Mouse (Mus musculus) embryonic fibroblast, embryonic 13.5 days (primary cell): ENCODE measurements at regions not wholly inside any gene's neighbourhood (a gene's known extent, or its start where the extent isn't known, plus 50 kb on each side); places are given as distances from the start of the nearest gene placed in this dataset.

Experiments
- H3K27ac ChIP-seq: 2 replicates; pipeline ENCODE4 v1.5.1; 2012; ENCODE audit warnings: low read length, control low read depth, inconsistent platforms; ENCODE audit not compliant: insufficient read depth
- H3K4me1 ChIP-seq: 2 replicates; pipeline ENCODE4 v1.6.1; 2011; ENCODE audit warnings: low read length; ENCODE audit not compliant: control insufficient read depth, insufficient read depth
- H3K4me3 ChIP-seq: 2 replicates; pipeline ENCODE4 v1.5.1; 2011; ENCODE audit warnings: mild to moderate bottlenecking, control low read depth, low read length; ENCODE audit not compliant: insufficient read depth
- CTCF ChIP-seq: IDR thresholded peaks from 2 replicates; pipeline ENCODE4 v1.5.1; 2011; ENCODE audit warnings: mild to moderate bottlenecking, control low read depth, low read length, moderate library complexity, borderline replicate concordance; ENCODE audit not compliant: insufficient read depth
- POLR2A ChIP-seq: IDR thresholded peaks from 2 replicates; pipeline ENCODE4 v1.6.1; 2011; ENCODE audit warnings: low read depth, mild to moderate bottlenecking, control low read depth, low read length, moderate library complexity

DNA sequence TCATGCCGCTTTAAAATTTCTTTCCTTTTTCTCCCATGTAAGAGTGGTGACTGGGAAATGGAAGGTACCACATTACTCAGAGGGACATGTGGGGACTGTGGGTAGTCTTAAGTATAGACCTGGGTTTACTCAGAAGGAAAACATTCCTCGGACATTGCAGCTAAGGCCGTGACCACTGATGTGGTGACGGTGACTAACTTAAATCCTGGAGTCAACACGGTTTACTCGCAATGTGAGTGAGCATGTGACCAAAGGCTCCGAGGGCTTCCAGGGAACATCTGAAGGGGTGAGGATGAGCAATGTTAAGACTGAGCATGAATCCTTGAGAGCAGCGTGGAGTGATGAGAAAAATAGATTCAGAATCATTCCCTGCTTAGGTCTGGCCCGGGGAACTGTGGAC is 133.1 kb upstream of the Adamts5 start:
- H3K4me3 ChIP-seq = no peak overlapping the region
- H3K4me1 ChIP-seq = no peaks in the 10 kb centered on the region
- no peak overlapping the region; the same call in 1 of the 2 replicates for H3K27ac ChIP-seq
- TF ChIP-seq POLR2A (no peak), CTCF (no peak)

GRCm38 (mm10) chr16:86027700-86028099 is 126.1 kb upstream of the Adamts5 start:
- no peak for TF ChIP-seq POLR2A
- no peak for TF ChIP-seq CTCF
- Histone ChIP-seq H3K4me3 (no peak overlapping the region), H3K27ac (no peak overlapping the region), H3K4me1 (no peaks in the 10 kb centered on the region)

GRCm38 (mm10) chr16:86015336-86015735 is 113.7 kb upstream of the Adamts5 start:
- TF ChIP-seq POLR2A (no peak), CTCF (no peak)
- Histone ChIP-seq H3K4me3 (no peak overlapping the region), H3K27ac (no peak overlapping the region), H3K4me1 (no peaks in the 10 kb centered on the region)

- no peak for TF ChIP-seq POLR2A
- Histone ChIP-seq H3K4me1 (no peaks in the 10 kb centered on the region), H3K27ac (no peak overlapping the region), H3K4me3 (no peak overlapping the region)
These were observed 109.4 kb upstream of the Adamts5 start for GRCm38 (mm10) chr16:86011051-86011450.

GRCm38 (mm10) chr16:86009638-86010329 is 108.2 kb upstream of the Adamts5 start:
- TF ChIP-seq POLR2A (no peak), CTCF (no peak)
- no peak overlapping the region for H3K27ac ChIP-seq
- H3K4me1 ChIP-seq = no peaks in the 10 kb centered on the region
- no peak overlapping the region for H3K4me3 ChIP-seq

DNA sequence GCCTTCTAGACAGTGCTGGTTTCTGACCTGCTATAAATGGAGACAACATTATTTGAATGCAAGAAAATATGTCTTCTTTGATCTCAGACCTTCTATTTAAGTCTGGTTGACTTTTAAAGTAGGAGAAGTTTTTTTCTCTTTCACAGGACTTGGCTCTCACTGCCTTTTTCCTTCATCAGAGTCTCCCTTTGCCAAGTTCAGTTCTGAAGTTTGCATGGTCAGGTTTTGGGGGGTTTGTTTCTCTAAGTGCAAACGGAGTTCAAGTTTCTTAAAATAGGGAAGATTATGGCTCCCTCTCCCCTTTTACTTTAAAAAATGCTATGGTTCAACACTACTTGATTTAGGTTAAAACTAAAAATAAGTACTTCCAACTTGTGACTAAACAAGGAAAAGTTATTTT is 106.2 kb upstream of the Adamts5 start:
- Histone ChIP-seq H3K4me3 (no peak overlapping the region), H3K27ac (no peak overlapping the region), H3K4me1 (no peaks in the 10 kb centered on the region)
- TF ChIP-seq POLR2A (no peak), CTCF (no peak)

DNA sequence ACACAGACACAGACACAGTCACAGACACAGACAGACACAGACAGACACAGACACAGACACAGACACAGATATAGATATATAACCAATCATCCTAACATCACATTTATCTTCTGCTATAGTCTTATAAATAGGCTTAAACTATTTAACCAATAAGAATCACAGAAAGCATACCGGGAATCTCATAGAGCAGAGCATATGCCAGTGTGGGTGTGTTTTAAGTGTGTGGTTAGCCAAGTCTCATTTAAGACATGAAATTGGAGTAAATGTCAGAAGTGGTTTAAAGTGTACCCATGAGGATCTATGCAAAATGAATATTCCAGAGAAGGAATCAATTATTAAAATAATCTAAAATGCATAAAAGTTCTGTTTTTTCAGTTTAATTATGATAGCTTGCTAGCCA is 99.2 kb upstream of the Adamts5 start:
- TF ChIP-seq CTCF (no peak), POLR2A (no peak)
- peak overlapping the region; percentile 80; the same call in 1 of the 2 replicates for H3K27ac ChIP-seq
- H3K4me3 ChIP-seq = no peak overlapping the region
- H3K4me1 ChIP-seq = no peaks in the 10 kb centered on the region

DNA sequence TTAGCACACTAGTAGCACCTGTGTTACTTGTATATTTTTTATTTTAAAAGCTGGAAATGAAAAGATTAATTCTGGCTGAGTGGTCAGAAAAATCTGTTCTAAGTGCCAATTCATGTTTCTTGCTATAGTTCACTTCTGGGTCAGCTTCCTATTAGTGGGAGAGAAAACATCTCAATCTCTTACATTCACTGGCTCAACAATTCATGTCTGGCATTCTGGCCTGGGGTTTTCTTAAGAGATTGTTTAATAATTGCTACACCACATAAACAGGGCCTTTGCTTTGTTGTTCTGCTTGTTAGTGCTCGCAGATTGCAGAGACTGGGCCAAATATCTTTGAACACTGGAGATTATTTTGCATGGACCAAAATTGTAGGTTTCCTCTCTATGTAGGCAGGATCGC is 84.2 kb upstream of the Adamts5 start:
- no peak overlapping the region for H3K4me3 ChIP-seq
- H3K4me1 ChIP-seq = no peaks in the 10 kb centered on the region
- H3K27ac ChIP-seq = no peak overlapping the region
- TF ChIP-seq POLR2A (no peak), CTCF (no peak)

DNA sequence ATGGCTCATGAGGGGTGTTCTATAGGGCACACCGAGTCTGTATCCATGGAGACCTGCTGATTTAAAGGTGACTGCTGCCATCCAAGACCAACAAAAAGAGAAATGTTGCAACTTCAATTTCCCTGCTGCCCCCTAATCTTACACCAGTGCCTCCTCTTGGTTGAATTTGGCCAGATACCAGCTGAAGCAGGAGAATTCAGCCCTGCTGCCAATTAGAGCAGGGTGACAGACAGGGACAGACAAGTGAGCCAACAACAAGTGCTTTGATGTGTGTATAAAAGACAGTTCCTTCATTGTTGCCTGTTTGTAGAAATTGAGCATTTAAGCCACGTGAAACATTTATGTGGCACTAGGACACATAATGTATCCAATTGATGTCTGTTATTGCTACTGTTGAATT is 75.5 kb upstream of the Adamts5 start:
- Histone ChIP-seq H3K27ac (no peak overlapping the region), H3K4me1 (no peaks in the 10 kb centered on the region), H3K4me3 (no peak overlapping the region)
- TF ChIP-seq POLR2A (no peak), CTCF (no peak)

- no peaks in the 10 kb centered on the region; the same call in 1 of the 2 replicates for H3K4me1 ChIP-seq
- TF ChIP-seq POLR2A (no peak), CTCF (no peak)
- H3K4me3 ChIP-seq = no peak overlapping the region
- no peak overlapping the region for H3K27ac ChIP-seq
These were observed 65.3 kb upstream of the Adamts5 start for GRCm38 (mm10) chr16:85966892-85967444.

DNA sequence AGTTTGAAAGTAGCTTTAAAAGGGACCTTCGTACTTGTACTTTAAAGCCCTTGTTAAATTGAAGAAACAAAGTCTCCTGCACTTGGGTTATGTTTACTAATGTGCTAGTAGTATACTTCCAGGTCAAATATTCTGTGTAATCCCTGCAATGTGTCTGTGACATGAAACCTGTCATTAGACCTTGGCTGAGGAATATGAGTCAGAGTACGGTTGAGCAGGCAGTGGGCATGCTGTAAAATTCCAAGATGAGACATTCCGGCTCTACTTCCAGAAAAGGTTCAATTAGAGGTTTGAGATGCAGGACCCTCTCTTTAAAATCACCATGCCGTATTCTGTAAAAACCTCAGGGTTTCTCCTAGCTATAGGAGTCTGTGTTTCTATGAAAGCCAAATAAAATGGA is 64.6 kb upstream of the Adamts5 start:
- no peak for TF ChIP-seq CTCF
- TF ChIP-seq POLR2A = no peak
- Histone ChIP-seq H3K4me3 (no peak overlapping the region), H3K27ac (no peak overlapping the region), H3K4me1 (no peaks in the 10 kb centered on the region; the same call in 1 of the 2 replicates)
